Mouse (Mus musculus) left cerebral cortex, postnatal 25 days (tissue): ENCODE data around the gene Chst3. TPM values are rescaled to one million over a fixed set of nuclear protein-coding genes. Genes with fewer than 3 reads are reported as not detected.
"Not testable (repeated sequence)": the region's sequence is repeated elsewhere in the genome, so short reads cannot be mapped to it uniquely, and the experiment has no call there.

Experiments
- DNase-seq, 2 experiments: peaks; one replicate each; pipeline ENCODE4 v3.0.0; 2022; ENCODE audit warnings: low spot score in 2 of 2, mixed read lengths in 1 of 2
- intact Hi-C: fragments of 180-260 bp; cut with DNase I; formaldehyde crosslinking; loops from one replicate; pipeline ENCODE4 v1.15.1; 2025
- total RNA-seq, 2 experiments: library from RNA; stranded (reverse); gene quantifications; 2 replicates each; pipeline ENCODE4 v1.2.3; 2021

Chst3 gene
- total RNA-seq: 1 to 10 TPM; 1.6 to 1.8 TPM

- DNase-seq: no peak
- intact Hi-C loops: no loop called here
Measured at GRCm38 (mm10) chr10:60218591-60219499, at the start of gene Chst3. TSS of gene Chst3 (minus strand) at chr10:60219260.

DNA sequence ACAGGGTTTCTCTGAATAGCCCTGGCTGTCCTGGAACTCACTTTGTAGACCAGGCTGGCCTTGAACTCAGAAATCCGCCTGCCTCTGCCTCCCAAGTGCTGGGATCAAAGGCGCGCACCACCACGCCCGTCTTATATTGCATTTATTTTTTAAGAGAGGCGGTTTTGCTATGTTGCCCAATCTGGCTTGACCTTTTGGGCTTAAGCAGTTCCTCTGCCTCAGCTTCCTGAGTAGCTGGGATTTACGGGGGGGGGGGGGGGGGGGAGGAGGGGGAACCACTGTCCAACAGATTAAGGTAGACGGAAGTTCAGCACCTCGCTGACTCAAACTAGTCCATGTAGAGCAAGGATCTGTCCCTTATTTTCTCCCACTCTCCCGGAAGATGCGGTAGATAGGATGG is 49.7 kb upstream of the Chst3 start:
- no peak for DNase-seq
- intact Hi-C loops: no loop called here

GRCm38 (mm10) chr10:60266842-60267401 is 47.9 kb upstream of the Chst3 start:
- DNase-seq: no peak
- intact Hi-C loops: no loop called here

DNA sequence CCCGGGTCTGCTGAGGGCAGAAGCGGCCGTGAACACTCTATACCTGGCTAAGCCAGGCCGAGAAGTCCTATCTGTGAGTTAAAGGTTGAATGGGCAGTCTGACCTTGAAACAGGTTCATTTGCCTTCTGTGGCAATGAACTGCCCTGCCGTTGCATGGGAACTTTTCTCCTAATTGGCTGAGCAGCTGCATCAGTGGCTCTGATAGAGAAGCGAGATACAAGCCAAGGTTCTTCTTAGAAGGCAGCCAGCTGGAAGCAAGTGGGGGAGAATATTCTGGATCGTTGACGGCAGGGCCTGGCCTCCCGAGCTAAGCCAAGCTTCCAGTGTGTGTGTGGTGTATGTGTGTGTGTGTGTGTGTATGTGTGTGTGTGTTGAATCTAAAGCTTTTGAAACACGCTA is 46.2 kb upstream of the Chst3 start:
- intact Hi-C loops: no loop called here
- DNase-seq: no peak

DNA sequence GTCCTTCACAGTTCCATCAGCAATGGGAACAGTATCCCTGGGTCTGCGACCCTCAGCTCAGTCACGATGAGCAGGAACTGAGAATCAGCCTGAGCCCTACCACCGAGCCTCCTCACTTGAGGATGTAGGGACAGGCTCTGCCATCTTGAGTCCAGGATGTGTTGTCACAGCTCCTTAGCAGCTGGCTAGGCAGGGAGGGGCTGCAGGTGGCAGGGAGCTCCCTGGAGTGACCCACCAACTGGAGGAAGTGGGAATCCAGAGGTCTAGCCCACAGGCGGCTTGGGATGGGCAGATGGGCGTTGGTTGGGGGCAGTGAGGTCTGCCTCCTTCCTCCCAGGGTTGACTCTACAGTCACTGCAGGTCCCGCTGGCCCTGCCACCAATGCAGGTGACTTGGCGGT is 44.3 kb upstream of the Chst3 start:
- intact Hi-C loops: no loop called here
- DNase-seq: no peak

- DNase-seq: peak; percentile 77 to 82
- intact Hi-C loops: no loop called here
Measured at GRCm38 (mm10) chr10:60262386-60262785, 43.3 kb upstream of the Chst3 start.

GRCm38 (mm10) chr10:60261530-60261929 is 42.5 kb upstream of the Chst3 start:
- intact Hi-C loops: no loop called here
- DNase-seq: no peak

- DNase-seq: peak in 1 of 2 experiments; percentile 32
- intact Hi-C loops: no loop called here
Measured at GRCm38 (mm10) chr10:60260557-60261294, 41.7 kb upstream of the Chst3 start.

GRCm38 (mm10) chr10:60257261-60257825 is 38.3 kb upstream of the Chst3 start:
- DNase-seq: no peak
- intact Hi-C loops: no loop called here

DNA sequence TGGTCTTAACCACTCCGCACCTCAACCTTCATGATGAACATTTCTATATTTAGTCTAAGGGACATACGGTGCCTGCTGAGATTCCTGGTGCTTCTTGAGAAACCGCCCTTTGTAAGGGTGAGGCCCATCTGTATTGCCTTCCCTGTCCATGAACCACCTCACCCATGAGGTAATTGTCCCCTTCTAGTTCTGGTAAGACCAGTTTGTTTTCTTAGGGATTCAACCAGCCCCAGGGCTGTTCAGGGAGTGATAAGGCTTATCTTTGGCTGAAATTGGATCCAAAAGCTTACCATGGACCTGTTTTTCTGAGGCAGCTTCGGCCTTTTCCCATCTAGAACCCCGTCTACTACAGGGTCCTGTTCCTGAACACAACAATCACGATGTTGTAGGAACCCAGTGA is 37.0 kb upstream of the Chst3 start:
- intact Hi-C loops: no loop called here
- DNase-seq: no peak

- intact Hi-C loops: no loop called here
- DNase-seq: no peak
Measured at GRCm38 (mm10) chr10:60252606-60253005, 33.5 kb upstream of the Chst3 start.

- no peak for DNase-seq
- intact Hi-C loops: no loop called here
Measured at GRCm38 (mm10) chr10:60252187-60252586, 33.1 kb upstream of the Chst3 start.

DNA sequence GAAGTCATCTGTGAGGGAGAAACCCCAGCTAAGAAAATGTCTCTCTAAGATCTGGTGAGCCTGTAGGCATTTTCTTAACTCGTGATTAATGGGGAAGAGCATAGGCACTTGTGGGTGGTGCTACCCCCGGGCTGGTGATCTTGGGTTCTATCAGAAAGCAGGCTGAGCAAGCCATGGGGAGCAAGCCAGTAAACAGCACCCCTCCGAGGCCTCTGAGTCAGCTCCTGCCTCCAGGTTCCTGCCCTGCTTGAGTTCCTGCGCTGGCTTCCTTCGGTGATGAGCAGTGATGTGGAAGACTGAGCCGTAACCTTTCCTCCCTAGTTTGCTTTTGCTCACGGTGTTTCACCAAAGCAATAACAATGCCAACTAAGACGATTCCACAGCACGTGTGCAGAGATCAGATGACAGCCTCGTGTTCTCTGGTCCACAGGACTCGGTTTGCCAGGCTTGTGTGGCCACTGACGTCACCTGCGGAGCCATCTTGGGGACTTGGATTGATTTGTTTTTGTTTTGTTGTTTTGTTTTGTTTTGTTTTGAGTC is 31.4 kb upstream of the Chst3 start:
- no peak for DNase-seq
- intact Hi-C loops: no loop called here

GRCm38 (mm10) chr10:60248345-60248744 is 29.3 kb upstream of the Chst3 start:
- DNase-seq: not testable (repeated sequence)
- intact Hi-C loops: loop anchor here (10.0 kb wide), 1 partner anchor 244 kb away; the partner anchor contains the start of genes Anapc16 and Ascc1

GRCm38 (mm10) chr10:60246519-60246918 is 27.5 kb upstream of the Chst3 start:
- peak; percentile 30 to 54 for DNase-seq
- intact Hi-C loops: loop anchor here (10.0 kb wide), 1 partner anchor 242 kb away; the partner anchor contains the start of genes Anapc16 and Ascc1

- intact Hi-C loops: loop anchor here (1.0 to 10.0 kb wide), 2 partner anchors 97 to 241 kb away; partner anchors contain the start of genes Anapc16 and Ascc1
- no peak for DNase-seq
Measured at GRCm38 (mm10) chr10:60245635-60246034, 26.6 kb upstream of the Chst3 start.

DNA sequence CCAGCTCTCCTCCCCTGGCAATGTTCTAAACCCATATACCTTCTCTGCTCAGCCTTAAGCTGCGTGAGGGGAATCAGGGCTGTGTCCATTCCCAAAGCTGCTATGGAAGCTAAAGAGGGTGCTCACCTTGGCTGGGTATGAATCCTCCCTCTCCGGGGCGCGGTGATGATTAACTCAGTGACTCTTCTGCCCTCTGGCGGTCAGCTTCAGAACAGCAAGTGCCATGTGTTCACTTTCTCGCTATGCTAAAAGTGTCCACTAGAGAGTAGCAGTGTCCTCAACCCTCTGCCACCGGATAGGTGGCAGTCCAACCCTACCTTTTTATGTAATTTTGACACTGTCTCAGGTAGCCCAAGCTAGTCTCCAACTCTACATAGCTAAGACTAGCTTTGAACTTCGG is 26.0 kb upstream of the Chst3 start:
- peak; percentile 94 for DNase-seq
- intact Hi-C loops: loop anchor here (1.0 to 10.0 kb wide), 2 partner anchors 97 to 240 kb away; partner anchors contain the start of genes Anapc16 and Ascc1

- intact Hi-C loops: loop anchor here (10.0 kb wide), 1 partner anchor 239 kb away; the partner anchor contains the start of genes Anapc16 and Ascc1
- no peak for DNase-seq
Measured at GRCm38 (mm10) chr10:60243941-60244340, 24.9 kb upstream of the Chst3 start.

- DNase-seq: no peak
- intact Hi-C loops: loop anchor here (10.0 kb wide), 1 partner anchor 236 kb away; the partner anchor contains the start of genes Anapc16 and Ascc1
Measured at GRCm38 (mm10) chr10:60240416-60240815, 21.4 kb upstream of the Chst3 start.
